ENCODE assay signal across 21 mouse cellular contexts in the genomic region with DNA sequence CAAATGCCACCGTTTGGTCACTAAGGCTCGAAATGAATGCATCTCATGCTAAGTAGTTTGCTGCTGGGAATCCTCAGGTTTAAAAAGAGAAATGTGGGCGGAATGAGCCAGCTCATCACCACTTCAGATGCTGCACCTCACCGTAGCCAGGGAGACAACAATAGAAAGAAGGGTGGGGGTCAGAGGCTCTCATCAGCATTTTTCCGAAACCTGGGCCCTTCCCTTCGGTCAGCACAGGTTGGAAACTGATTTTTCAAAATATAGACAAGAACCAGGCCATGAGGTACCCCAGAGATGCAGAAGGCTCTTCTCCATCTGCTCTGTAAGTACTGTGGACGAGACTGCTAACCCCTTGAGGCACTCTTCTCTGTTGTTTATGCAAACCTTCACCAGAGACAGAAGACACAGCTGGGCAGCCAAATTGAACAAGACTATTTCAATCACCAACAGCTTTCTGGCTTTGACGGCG. TPM values are rescaled to one million over a fixed set of nuclear protein-coding genes. Genes with fewer than 3 reads are reported as not detected.
A peak's percentile ranks its signal among the peaks of the same experiment; 100 is the strongest.
DNase-seq lines count a peak whose midpoint lies in the region; TF ChIP-seq lines count a peak whose summit lies in the region.
"Had no signal": no experiment of that assay in that cellular context is flagged by ENCODE, and none has a peak within 500 bp of the region (broad histone marks: within the 10 kb centered on the region; RNA-seq: fewer than 3 reads in every experiment).

No protein-coding gene starts in this region.

- no peak overlapping the region for H3K4me3 ChIP-seq in left cerebral cortex, adult 2 months
- H3K4me3 ChIP-seq: embryonic facial prominence, embryonic 13.5 days; heart, adult 2 months; limb, embryonic 12.5 days; liver, embryonic 12.5 days; midbrain, embryonic 13.5 days had no signal

- H3K27ac ChIP-seq in left cerebral cortex, adult 2 months, result peak overlapping the region; percentile 58
- H3K27ac ChIP-seq: embryonic facial prominence, embryonic 13.5 days; heart, adult 2 months; kidney, postnatal 0 days; limb, embryonic 12.5 days; liver, embryonic 12.5 days; midbrain, embryonic 13.5 days had no signal

- no peak for TF ChIP-seq CTCF in left cerebral cortex, adult 2 months (IDR thresholded peaks at IDR 0.05)

- peak; percentile 36 to 38 for DNase-seq in left cerebral cortex, adult 2 months (ENCODE audit: extremely low spot score in 1 of 2, low spot score in 2 of 2)
- DNase-seq in left cerebral cortex, adult 11 months (ENCODE audit: low spot score), result no peak
- DNase-seq in right cerebral cortex, adult 2 months (ENCODE audit: low spot score in 2 of 2), result peak; percentile 51 to 65
- DNase-seq in right cerebral cortex, postnatal 10 days (ENCODE audit: low spot score in 2 of 2), result no peak
- DNase-seq in brain, adult 2 months (ENCODE audit: low read depth, low spot score), result peak; percentile 79
- peak; percentile 58 for DNase-seq in telencephalon, adult 2 months (ENCODE audit: low read depth, low spot score)
- no peak for DNase-seq in cerebellum, postnatal 4 days (ENCODE audit: low spot score in 2 of 2)
- DNase-seq: adrenal gland, postnatal 10 days; cerebellum, adult 9-11 months; forebrain, postnatal 0 days; gastrocnemius, postnatal 14 days; heart, adult 2 months; heart, postnatal 36 days; kidney, adult 11 months; lung, adult 2 months; thymus, postnatal 14 days had no signal

- intact Hi-C loops in left cerebral cortex, adult 2 months (cut with DNase I), result loop anchor here (10.0 kb wide), 1 partner anchor 277 kb away; no protein-coding TSS in a partner anchor

RNA-seq across cellular contexts. Expression of a gene that starts 17.6 kb away (rescaled TPM):
- total RNA-seq in left cerebral cortex, adult 2 months (2021), result 10 to 100 TPM; 35.6 to 39.0 TPM

Comparison
In these comparisons a context has a peak if more than half of its experiments do, and no peak if none do; other contexts are left out.
1. DNase-seq: peak in left cerebral cortex, adult 2 months (2 of 2), right cerebral cortex, adult 2 months (2 of 2), brain, adult 2 months (single experiment) and telencephalon, adult 2 months (single experiment); none in left cerebral cortex, adult 11 months (single experiment), right cerebral cortex, postnatal 10 days (0 of 2) and cerebellum, postnatal 4 days (0 of 2).